Mouse (Mus musculus) brain, embryonic 14.5 days (tissue): ENCODE results near the gene Eps8.

Source experiments
- CTCF ChIP-seq: fragments of 200-500 bp; IDR thresholded peaks from 2 replicates; pipeline ENCODE4 v1.5.1; 2012; ENCODE audit warnings: inconsistent platforms, mild to moderate bottlenecking, moderate library complexity, borderline replicate concordance; ENCODE audit not compliant: insufficient read depth, insufficient read length; ENCODE audit errors: extremely low read depth
- POLR2A ChIP-seq: fragments of 200-500 bp; IDR thresholded peaks from 2 replicates; pipeline ENCODE4 v1.6.1; 2012; ENCODE audit warnings: mild to moderate bottlenecking, inconsistent platforms, borderline replicate concordance; ENCODE audit not compliant: poor library complexity, insufficient read depth, insufficient read length, severe bottlenecking; ENCODE audit errors: extremely low read depth

GRCm38 (mm10) chr6:137702186-137702585, 47.5 kb upstream of the Eps8 start:
- no peak for TF ChIP-seq CTCF
- TF ChIP-seq POLR2A = no peak
